Mouse (Mus musculus): ENCODE measurements around the gene Cdk20. TPM values are rescaled to one million over a fixed set of nuclear protein-coding genes. Genes with fewer than 3 reads are reported as not detected.

The Cdk20 gene
- polyA plus RNA-seq, 1 experiment = 9.6 TPM

DNA sequence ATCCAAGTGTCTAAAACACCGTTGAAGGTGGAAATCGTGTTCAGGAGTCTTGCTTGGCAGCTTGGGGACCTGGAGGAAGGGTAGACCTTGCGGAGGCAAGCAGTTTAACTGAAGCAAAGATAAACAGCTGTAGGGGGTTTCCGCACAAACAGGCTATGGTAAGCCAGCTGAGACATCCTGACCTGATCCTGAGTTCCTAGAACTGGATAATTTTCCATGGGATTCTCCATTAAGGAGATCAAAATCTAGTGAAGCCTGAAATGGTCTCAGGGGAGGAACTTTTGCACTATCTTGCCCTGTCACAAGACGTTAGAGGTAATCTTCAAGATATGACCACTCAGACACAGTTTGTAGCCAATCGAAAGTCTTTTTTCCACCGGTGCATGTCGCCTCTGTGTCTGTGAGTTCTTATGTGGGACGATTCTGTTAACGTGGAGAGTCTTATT lies 29.6 kb upstream of the Cdk20 start:
- Histone ChIP-seq H3K4me1 (peaks cover 3% of the 10 kb centered on the region; the same call in 1 of the 2 replicates), H3K36me3 (replicated peaks; ENCODE audit: low read length) (no peaks in the 10 kb centered on the region), H3K4me3 (replicated peaks) (no peak overlapping the region), H3K27me3 (replicated peaks) (no peaks in the 10 kb centered on the region), H3K9me3 (no peaks in the 10 kb centered on the region)
- no peak for TF ChIP-seq GATA1 (IDR thresholded peaks at IDR 0.05; ENCODE audit: borderline replicate concordance, low read length)
- no peak for TF ChIP-seq FLI1 (IDR thresholded peaks at IDR 0.05; ENCODE audit: low read length)

DNA sequence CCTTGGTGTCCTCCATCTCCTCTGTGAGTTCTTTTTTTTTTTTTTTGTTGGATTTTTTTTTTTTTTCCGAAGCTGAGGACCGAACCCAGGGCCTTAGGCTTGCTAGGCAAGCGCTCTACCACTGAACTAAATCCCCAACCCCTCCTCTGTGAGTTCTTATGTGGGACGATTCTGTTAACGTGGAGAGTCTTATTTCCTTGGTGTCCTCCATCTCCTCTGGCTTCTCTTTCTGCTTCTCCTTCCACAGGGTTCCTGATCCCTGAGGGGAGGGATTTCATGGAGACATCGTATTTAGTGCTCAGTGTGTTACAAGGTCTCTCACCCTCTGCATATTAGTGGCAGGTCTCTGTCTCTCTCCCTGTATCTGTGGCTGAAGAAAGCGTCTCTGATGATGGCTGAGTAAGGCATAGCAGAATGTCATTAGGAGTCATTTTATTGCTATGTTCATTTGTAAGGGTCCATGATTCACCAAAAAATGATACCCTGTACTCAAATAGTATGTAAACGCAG lies 29.1 kb upstream of the Cdk20 start:
- Histone ChIP-seq H3K4me1 (peaks cover 3% of the 10 kb centered on the region; the same call in 1 of the 2 replicates), H3K36me3 (replicated peaks; ENCODE audit: low read length) (no peaks in the 10 kb centered on the region), H3K4me3 (replicated peaks) (no peak overlapping the region), H3K27me3 (replicated peaks) (no peaks in the 10 kb centered on the region), H3K9me3 (no peaks in the 10 kb centered on the region)
- TF ChIP-seq FLI1 (IDR thresholded peaks at IDR 0.05; ENCODE audit: low read length) = no peak
- TF ChIP-seq GATA1 (IDR thresholded peaks at IDR 0.05; ENCODE audit: borderline replicate concordance, low read length) = no peak

DNA sequence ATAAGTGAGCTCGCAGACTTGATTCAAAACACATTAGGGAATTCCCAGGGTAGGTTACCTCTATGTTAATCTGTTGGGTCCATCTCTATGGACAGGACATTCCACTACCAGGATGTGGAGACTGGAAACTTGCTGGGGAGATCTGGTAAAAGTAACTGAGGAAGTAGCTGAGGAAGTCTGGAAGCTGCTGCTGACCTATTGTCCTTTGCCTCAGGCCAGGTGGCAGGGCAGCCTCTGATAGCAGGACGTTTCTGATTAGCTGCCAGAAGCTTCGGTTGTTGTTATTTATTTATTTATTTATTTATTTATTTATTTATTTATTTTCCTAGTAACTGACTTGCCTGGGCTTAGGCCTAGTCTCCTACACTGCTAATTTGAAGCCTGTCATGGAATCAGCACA lies 28.6 kb upstream of the Cdk20 start:
- Histone ChIP-seq H3K4me3 (replicated peaks) (no peak overlapping the region), H3K4me1 (peaks cover 3% of the 10 kb centered on the region; the same call in 1 of the 2 replicates), H3K36me3 (replicated peaks; ENCODE audit: low read length) (no peaks in the 10 kb centered on the region), H3K9me3 (no peaks in the 10 kb centered on the region), H3K27me3 (replicated peaks) (no peaks in the 10 kb centered on the region)
- TF ChIP-seq FLI1 (IDR thresholded peaks at IDR 0.05; ENCODE audit: low read length) (no peak), GATA1 (IDR thresholded peaks at IDR 0.05; ENCODE audit: borderline replicate concordance, low read length) (no peak)

DNA sequence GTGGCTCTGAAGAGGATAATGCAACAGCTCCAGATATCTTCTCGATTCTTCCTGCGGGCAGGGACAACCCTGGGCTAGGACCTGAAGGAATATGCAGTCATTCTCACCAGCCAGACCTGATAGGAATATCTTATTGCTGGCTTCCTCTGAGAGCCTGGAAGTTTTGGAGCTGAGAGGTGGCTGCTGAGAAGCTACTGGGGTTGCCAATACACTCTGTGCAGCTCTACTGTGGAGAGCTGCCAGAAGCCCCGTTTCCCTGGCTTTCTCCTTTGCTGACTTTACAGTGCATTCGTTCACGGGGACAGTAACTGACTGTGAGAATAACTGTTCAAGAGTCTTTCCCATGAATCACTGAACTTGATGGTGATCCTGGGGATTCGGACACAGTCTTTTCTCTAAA lies 26.6 kb upstream of the Cdk20 start:
- no peaks in the 10 kb centered on the region for H3K27me3 ChIP-seq (replicated peaks)
- no peak overlapping the region for H3K4me3 ChIP-seq (replicated peaks)
- TF ChIP-seq FLI1 (IDR thresholded peaks at IDR 0.05; ENCODE audit: low read length) (no peak), GATA1 (IDR thresholded peaks at IDR 0.05; ENCODE audit: borderline replicate concordance, low read length) (no peak)
- H3K4me1 ChIP-seq = peaks cover 3% of the 10 kb centered on the region; the same call in 1 of the 2 replicates
- no peaks in the 10 kb centered on the region for H3K9me3 ChIP-seq
- no peaks in the 10 kb centered on the region for H3K36me3 ChIP-seq (replicated peaks; ENCODE audit: low read length)

DNA sequence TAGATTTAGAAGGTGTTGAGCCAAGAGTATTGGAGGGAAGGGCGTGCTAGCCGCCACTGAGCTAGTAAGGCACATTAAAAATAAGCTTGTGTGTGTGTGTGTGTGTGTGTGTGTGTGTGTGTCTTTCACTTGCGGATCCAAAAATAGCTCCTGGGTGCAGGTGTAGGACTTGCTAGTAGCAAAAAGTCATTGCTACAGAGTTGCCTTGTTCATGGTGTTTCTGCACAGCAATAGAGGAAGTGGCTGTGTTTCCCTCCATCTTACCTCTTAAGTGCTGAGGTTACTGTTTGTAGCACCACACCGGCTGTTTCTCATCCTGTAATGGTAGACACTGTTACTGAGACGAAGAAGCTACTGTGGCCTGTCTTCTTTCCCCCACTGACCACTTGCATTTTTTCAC lies 24.1 kb upstream of the Cdk20 start:
- no peaks in the 10 kb centered on the region for H3K4me1 ChIP-seq
- TF ChIP-seq FLI1 (IDR thresholded peaks at IDR 0.05; ENCODE audit: low read length) = no peak
- no peak for TF ChIP-seq GATA1 (IDR thresholded peaks at IDR 0.05; ENCODE audit: borderline replicate concordance, low read length)
- H3K9me3 ChIP-seq = no peaks in the 10 kb centered on the region
- no peaks in the 10 kb centered on the region for H3K27me3 ChIP-seq (replicated peaks)
- H3K36me3 ChIP-seq (replicated peaks; ENCODE audit: low read length) = no peaks in the 10 kb centered on the region
- no peak overlapping the region for H3K4me3 ChIP-seq (replicated peaks)

DNA sequence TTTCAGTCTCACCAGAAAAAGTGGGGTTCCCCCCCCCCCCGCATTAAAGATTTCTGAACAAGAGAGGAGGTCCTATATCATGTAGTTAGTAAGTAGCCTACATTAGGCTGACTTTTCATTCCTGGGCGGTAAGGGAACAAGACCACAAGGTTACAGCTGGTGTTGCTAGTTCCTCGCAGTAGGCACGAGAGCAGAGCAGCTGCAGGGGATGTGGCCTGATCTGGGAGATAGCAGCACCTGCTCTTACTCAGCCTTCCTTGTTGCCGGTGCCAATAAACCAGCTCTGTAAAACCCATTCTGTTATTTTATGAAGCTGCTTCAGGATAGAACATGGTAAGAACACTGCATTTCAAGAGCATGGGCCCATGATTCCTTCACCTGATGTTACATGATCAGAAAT lies 21.5 kb upstream of the Cdk20 start:
- no peaks in the 10 kb centered on the region for H3K36me3 ChIP-seq (replicated peaks; ENCODE audit: low read length)
- H3K27me3 ChIP-seq (replicated peaks) = no peaks in the 10 kb centered on the region
- H3K4me1 ChIP-seq = no peaks in the 10 kb centered on the region
- H3K4me3 ChIP-seq (replicated peaks) = no peak overlapping the region
- TF ChIP-seq GATA1 (IDR thresholded peaks at IDR 0.05; ENCODE audit: borderline replicate concordance, low read length) = no peak
- TF ChIP-seq FLI1 (IDR thresholded peaks at IDR 0.05; ENCODE audit: low read length) = no peak
- peaks cover 4% of the 10 kb centered on the region; the same call in 1 of the 2 replicates for H3K9me3 ChIP-seq

DNA sequence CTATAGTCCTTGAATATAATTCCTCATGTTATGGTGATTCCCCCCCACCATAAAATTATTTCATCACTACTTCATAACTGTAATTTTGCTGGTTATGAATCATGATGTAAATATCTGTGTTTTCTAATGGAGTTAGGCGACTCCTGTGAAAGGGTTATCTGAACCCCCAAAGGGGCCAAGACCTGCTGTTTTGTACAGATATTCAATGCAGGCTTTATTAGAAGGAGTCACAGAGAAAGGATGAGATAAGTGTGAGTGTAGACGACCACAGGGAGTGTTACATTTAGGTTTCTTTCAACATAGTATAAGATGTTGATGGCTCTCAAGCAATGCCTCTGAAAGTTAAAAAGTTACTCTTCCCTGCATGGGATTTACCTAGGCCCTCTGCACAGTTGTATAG lies 20.8 kb upstream of the Cdk20 start:
- Histone ChIP-seq H3K9me3 (peaks cover 4% of the 10 kb centered on the region; the same call in 1 of the 2 replicates), H3K4me3 (replicated peaks) (no peak overlapping the region), H3K4me1 (no peaks in the 10 kb centered on the region), H3K36me3 (replicated peaks; ENCODE audit: low read length) (no peaks in the 10 kb centered on the region), H3K27me3 (replicated peaks) (no peaks in the 10 kb centered on the region)
- TF ChIP-seq FLI1 (IDR thresholded peaks at IDR 0.05; ENCODE audit: low read length) = no peak

DNA sequence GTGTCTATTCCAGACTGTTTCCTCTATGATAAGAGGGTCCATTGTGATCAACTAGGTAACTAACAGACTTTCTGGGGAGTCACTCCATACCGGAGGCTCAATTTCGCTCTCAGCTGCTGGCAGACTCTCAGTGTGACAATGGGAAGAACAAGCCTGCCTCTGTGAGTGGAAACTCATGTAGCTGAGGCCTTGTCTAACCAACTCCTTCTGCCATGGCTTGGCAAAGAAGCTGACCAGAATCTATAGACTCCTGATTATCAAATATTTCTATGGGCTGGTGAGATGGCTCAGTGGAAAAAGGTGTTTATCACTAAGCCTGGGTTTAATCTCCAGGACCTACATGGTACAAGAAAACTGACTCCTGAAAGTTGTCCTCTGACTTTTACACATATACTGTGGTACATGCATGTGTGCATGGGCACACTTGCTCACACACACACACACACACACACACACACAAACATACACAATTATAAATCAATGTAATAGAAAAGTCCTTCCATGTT lies 19.3 kb upstream of the Cdk20 start:
- H3K4me1 ChIP-seq = no peaks in the 10 kb centered on the region
- TF ChIP-seq FLI1 (IDR thresholded peaks at IDR 0.05; ENCODE audit: low read length) (no peak), GATA1 (IDR thresholded peaks at IDR 0.05; ENCODE audit: borderline replicate concordance, low read length) (no peak)
- no peaks in the 10 kb centered on the region for H3K36me3 ChIP-seq (replicated peaks; ENCODE audit: low read length)
- H3K4me3 ChIP-seq (replicated peaks) = no peak overlapping the region
- H3K9me3 ChIP-seq = peaks cover 4% of the 10 kb centered on the region; the same call in 1 of the 2 replicates
- no peaks in the 10 kb centered on the region for H3K27me3 ChIP-seq (replicated peaks)

DNA sequence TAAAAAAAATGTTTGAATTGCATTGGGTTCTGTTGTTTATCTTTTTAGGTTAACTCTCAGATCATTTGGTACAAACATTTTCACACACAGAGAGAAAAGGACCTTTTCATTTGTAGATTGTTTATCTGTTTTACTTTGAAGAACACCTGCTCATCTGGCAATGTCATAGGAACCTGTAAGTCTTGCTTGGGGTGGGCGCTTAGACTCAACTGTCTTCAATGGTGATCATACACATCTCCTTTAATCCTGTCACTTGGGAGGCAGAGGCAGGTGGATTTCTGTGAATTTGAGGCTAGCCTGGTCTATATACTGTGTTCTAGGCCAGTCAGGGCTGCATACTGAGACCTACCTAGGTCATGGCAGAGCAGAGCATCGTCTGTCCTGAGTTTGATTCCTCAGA lies 16.5 kb upstream of the Cdk20 start:
- Histone ChIP-seq H3K36me3 (replicated peaks; ENCODE audit: low read length) (no peaks in the 10 kb centered on the region), H3K27me3 (replicated peaks) (no peaks in the 10 kb centered on the region), H3K4me1 (no peaks in the 10 kb centered on the region), H3K9me3 (peaks cover 4% of the 10 kb centered on the region; the same call in 1 of the 2 replicates), H3K4me3 (replicated peaks) (no peak overlapping the region)
- TF ChIP-seq GATA1 (IDR thresholded peaks at IDR 0.05; ENCODE audit: borderline replicate concordance, low read length) = no peak

DNA sequence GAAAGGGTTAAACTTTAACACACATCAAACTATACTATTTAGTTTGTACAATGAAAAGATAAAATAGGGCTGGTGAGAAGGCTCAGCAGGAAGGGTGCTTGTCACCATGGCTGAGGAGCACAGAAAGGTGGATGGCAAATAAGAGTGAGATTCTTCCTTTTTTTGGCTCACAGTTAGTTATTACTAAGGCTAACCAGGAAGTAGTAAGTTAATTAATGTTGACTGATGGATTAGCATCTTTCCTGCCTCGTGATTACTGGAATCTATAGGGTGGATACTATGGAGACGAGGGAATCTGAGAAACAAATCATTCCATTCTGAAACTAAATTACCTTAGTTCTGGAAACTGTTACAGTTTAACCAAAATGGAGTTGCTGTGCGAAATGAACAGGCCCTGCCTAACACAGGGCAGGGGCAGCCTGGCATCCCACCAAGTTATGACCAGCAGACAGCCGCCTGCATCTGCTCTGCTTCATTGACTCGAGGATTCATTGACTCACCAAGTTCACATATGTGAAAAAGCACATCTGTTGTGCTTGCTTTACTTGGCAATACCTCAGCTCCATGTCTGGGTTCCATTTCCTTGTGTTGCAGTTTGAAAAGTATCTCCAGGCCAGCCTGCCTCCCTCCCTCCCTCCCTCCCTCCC lies 15.0 kb upstream of the Cdk20 start:
- TF ChIP-seq GATA1 (IDR thresholded peaks at IDR 0.05; ENCODE audit: borderline replicate concordance, low read length) (no peak), FLI1 (IDR thresholded peaks at IDR 0.05; ENCODE audit: low read length) (no peak)
- Histone ChIP-seq H3K9me3 (peaks cover 4% of the 10 kb centered on the region; the same call in 1 of the 2 replicates), H3K4me1 (no peaks in the 10 kb centered on the region; the same call in 1 of the 2 replicates), H3K27me3 (replicated peaks) (no peaks in the 10 kb centered on the region), H3K36me3 (replicated peaks; ENCODE audit: low read length) (no peaks in the 10 kb centered on the region), H3K4me3 (replicated peaks) (no peak overlapping the region)
